Mouse (Mus musculus) midbrain, embryonic 12.5 days (tissue): Measurements from ENCODE around the gene Sirt1. TPM values are rescaled to one million over a fixed set of nuclear protein-coding genes. Genes with fewer than 3 reads are reported as not detected.

Experiments
- ATAC-seq: fragments of 200-750 bp; cut with Nextera tagmentation; 2 replicates; pipeline ENCODE4 v1.8.0; 2017; ENCODE audit warnings: low read depth, moderate TSS enrichment, moderate library complexity; ENCODE audit not compliant: low FRiP score
- H3K27ac ChIP-seq: fragments of 300-500 bp; sonication (generic); replicated peaks from 2 replicates; pipeline ENCODE4 v1.5.1; 2016; ENCODE audit warnings: mild to moderate bottlenecking
- H3K27me3 ChIP-seq: fragments of 300-500 bp; sonication (generic); 2 replicates; pipeline ENCODE4 v1.6.1; 2016; ENCODE audit warnings: mild to moderate bottlenecking
- H3K36me3 ChIP-seq: fragments of 300-500 bp; sonication (generic); 2 replicates; pipeline ENCODE4 v1.6.1; 2016
- H3K4me1 ChIP-seq: fragments of 300-500 bp; sonication (generic); 2 replicates; pipeline ENCODE4 v1.6.1; 2016
- H3K4me2 ChIP-seq: fragments of 300-500 bp; sonication (generic); replicated peaks from 2 replicates; pipeline ENCODE4 v1.6.1; 2016; ENCODE audit warnings: mild to moderate bottlenecking, moderate library complexity
- H3K4me3 ChIP-seq: fragments of 300-500 bp; sonication (generic); 2 replicates; pipeline ENCODE4 v1.5.1; 2016; ENCODE audit warnings: mild to moderate bottlenecking
- H3K9ac ChIP-seq: fragments of 300-500 bp; sonication (generic); replicated peaks from 2 replicates; pipeline ENCODE4 v1.6.1; 2016; ENCODE audit warnings: mild to moderate bottlenecking, moderate library complexity
- H3K9me3 ChIP-seq: fragments of 300-500 bp; sonication (generic); 2 replicates; pipeline ENCODE4 v1.6.1; 2016; ENCODE audit warnings: mild to moderate bottlenecking
- WGBS: fragments of 180-500 bp; shearing (Covaris S2); methylation state at CpG from one replicate; pipeline ENCODE4 v1.1.7; 2016; 5-methylcytosine and 5-hydroxymethylcytosine counted together
- polyA plus RNA-seq: library from polyadenylated mRNA; unstranded; fragments of >200 nt; fragmentation: Nextera tagmentation; extraction: Ambion mirVana; gene quantifications from 2 replicates; pipeline ENCODE4 v1.2.1, GENCODE M21; 2016

Gene Sirt1
- polyA plus RNA-seq, 1 experiment from 2014 or later: 5.8 TPM

DNA sequence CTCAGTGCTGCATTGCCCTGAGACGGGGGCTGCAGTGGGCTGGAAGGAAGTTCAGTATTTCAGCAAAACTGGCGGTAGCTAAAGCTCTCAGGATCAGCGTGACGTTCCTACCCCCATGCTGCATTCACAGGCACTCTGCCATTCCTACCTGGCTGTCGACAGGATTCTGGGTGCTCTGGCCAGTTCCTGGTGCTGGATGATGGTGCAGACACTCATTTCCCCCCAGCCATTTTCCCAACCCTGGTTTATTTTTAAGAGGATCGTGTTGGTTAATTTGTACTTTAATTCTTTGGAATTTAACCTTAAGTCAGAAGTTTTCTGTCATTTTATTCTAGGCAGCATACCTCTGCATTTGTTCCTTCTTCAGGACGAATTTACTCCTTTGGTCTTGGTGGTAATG, 98.7 kb downstream of the Sirt1 start:
- no peak overlapping the region for H3K27ac ChIP-seq
- H3K4me1 ChIP-seq: no peaks in the 10 kb centered on the region
- H3K9me3 ChIP-seq: no peaks in the 10 kb centered on the region
- no peak for ATAC-seq
- H3K9ac ChIP-seq: no peak overlapping the region
- 89% methylated on average over 7 of the region's 7 CpGs for WGBS
- H3K36me3 ChIP-seq: peaks cover 58% of the 10 kb centered on the region
- H3K4me3 ChIP-seq: no peak overlapping the region
- H3K4me2 ChIP-seq: no peak overlapping the region
- no peaks in the 10 kb centered on the region for H3K27me3 ChIP-seq

DNA sequence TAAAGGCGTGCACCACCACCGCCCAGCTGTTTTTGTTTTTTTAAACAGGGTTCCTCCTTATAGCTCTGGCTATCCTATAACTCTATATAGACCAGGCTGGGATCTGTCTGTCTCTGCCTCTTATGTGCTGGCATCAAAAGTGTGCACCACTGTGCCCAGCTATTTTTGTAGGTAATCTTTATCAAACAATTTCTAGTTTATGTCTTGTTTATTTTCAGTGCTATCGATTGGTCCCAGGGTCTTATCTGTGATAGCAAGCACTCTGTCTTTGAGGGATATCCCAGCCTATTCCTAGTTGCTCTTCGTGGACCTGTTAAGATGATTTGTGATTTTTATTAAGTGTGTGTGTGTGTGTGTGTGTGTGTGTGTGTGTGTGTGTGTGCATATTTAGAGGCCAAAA, 99.1 kb downstream of the Sirt1 start:
- WGBS: 91% methylated on average over 4 of the region's 4 CpGs
- Histone ChIP-seq H3K4me1 (no peaks in the 10 kb centered on the region), H3K4me2 (no peak overlapping the region), H3K9ac (no peak overlapping the region), H3K36me3 (peaks cover 58% of the 10 kb centered on the region), H3K27me3 (no peaks in the 10 kb centered on the region), H3K4me3 (no peak overlapping the region), H3K27ac (no peak overlapping the region), H3K9me3 (no peaks in the 10 kb centered on the region)
- no peak for ATAC-seq

DNA sequence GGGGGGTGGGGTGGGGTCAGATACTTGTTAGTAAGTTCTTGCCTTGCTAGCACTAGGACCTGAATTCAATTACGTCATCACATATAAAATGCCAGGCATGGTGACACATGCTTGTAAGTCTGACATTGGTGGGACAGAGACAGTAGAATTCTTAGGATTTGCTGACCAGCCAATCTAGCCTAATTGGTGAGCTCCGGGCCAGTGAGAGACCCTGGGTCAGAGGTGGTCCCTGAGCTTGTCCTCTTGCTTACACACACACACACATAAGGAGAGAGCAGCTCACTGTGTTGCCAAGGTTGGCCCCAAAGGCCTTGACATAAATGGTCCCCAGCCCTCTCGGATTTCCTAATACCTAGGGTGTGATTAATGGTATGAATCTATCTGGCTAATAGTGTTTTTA, 101.7 kb downstream of the Sirt1 start:
- Histone ChIP-seq H3K4me3 (no peak overlapping the region), H3K9me3 (no peaks in the 10 kb centered on the region), H3K4me1 (no peaks in the 10 kb centered on the region), H3K27ac (no peak overlapping the region), H3K4me2 (no peak overlapping the region), H3K36me3 (peaks cover 46% of the 10 kb centered on the region), H3K9ac (no peak overlapping the region), H3K27me3 (no peaks in the 10 kb centered on the region)
- 96% methylated on average over 3 of the region's 3 CpGs for WGBS
- no peak for ATAC-seq

DNA sequence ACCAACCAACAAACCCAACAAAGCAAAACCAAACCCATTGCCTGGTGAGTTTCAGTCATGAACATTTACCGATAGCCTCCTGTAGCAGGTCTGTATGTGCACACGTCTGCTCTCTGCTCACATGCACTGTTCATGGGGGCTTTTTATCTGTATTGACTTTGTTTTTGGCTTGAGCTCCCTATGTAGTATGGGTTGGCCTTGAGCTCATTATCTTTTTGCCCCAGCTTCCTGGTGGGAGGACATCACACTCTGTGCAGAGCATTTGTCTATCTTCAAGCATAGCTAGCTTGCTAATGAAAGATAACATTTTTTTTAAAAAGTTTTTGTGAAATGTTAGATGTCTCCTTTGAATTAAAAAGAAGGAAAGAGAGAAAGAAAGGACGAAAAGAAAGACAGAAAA, 104.5 kb downstream of the Sirt1 start:
- Histone ChIP-seq H3K27me3 (no peaks in the 10 kb centered on the region), H3K9me3 (no peaks in the 10 kb centered on the region), H3K27ac (no peak overlapping the region), H3K36me3 (peaks cover 44% of the 10 kb centered on the region), H3K4me3 (no peak overlapping the region), H3K4me1 (no peaks in the 10 kb centered on the region), H3K9ac (no peak overlapping the region), H3K4me2 (no peak overlapping the region)
- 94% methylated on average over 3 of the region's 3 CpGs for WGBS
- no peak for ATAC-seq

DNA sequence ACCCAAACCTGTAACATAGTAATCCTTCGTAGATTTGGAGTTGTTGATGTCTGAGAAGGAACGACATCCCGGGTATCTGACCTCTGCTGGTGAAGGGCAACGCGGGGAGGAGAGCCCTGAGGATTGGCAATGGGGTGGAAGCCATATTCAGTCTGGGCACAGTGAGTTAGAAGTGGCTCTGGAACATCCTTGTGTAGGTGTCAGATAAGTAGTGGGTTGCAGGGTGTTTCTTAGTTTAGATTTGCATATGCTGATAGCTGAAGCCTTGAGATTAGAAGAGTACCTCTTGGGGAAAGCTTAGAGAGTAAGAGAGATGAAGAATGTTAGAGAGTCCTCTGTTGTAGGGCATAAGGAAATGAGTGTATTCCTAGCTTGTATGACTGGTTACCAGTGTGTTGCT, 108.6 kb downstream of the Sirt1 start:
- no peak overlapping the region for H3K9ac ChIP-seq
- H3K4me1 ChIP-seq: no peaks in the 10 kb centered on the region
- H3K27me3 ChIP-seq: no peaks in the 10 kb centered on the region
- H3K9me3 ChIP-seq: no peaks in the 10 kb centered on the region
- 94% methylated on average over 5 of the region's 5 CpGs for WGBS
- ATAC-seq: no peak
- H3K27ac ChIP-seq: no peak overlapping the region
- H3K36me3 ChIP-seq: peaks cover 39% of the 10 kb centered on the region
- H3K4me2 ChIP-seq: no peak overlapping the region
- H3K4me3 ChIP-seq: no peak overlapping the region

DNA sequence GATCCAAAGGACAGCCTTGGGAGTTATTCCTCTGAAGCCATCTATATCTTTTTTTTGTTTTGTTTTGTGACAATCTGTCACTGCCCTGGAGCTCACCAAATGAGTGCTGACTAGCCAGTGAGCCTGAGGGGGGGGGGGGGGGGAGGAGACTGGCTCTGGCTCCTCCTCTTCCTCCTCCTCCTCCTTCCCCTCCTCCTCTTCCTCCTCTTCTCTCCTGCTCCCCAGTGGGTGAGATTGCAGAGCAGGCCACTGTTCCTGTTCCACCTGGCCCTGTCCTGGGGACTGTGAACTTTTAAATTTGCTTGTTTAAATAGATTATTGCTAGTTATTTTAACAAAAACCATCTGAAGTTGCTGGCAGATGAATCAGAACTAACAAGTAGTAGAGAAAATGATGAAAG, 109.1 kb downstream of the Sirt1 start:
- no peaks in the 10 kb centered on the region for H3K9me3 ChIP-seq
- peaks cover 34% of the 10 kb centered on the region for H3K36me3 ChIP-seq
- no peak overlapping the region for H3K4me3 ChIP-seq
- no peak overlapping the region for H3K9ac ChIP-seq
- H3K4me1 ChIP-seq: no peaks in the 10 kb centered on the region
- no peaks in the 10 kb centered on the region for H3K27me3 ChIP-seq
- ATAC-seq: no peak
- no peak overlapping the region for H3K4me2 ChIP-seq
- H3K27ac ChIP-seq: no peak overlapping the region

Other genes with a start within 250 kb of the Sirt1 start
- gene Mypn, start 177.8 kb downstream of the Sirt1 start, polyA plus RNA-seq: 0.08 and 0.13 TPM in 2 replicates
- 43.5 and 45.2 TPM in 2 replicates for gene Herc4, start 137.9 kb downstream of the Sirt1 start, polyA plus RNA-seq
- 14.2 and 14.8 TPM in 2 replicates for gene Dnajc12, start 739 bp upstream of the Sirt1 start, polyA plus RNA-seq
- gene Gm7075, start 40.1 kb upstream of the Sirt1 start, polyA plus RNA-seq: not detected in 2 replicates
- 0.07 TPM in 1 of 2 replicates, not detected in the other for gene Ctnna3, start 48.4 kb upstream of the Sirt1 start, polyA plus RNA-seq